Mouse (Mus musculus) midbrain, embryonic 12.5 days (tissue): ENCODE results near the gene Rtn4ip1. TPM values are rescaled to one million over a fixed set of nuclear protein-coding genes. Genes with fewer than 3 reads are reported as not detected.

ENCODE experiments used
- ATAC-seq: fragments of 200-750 bp; cut with Nextera tagmentation; 2 replicates; pipeline ENCODE4 v1.8.0; 2017; ENCODE audit warnings: low read depth, moderate TSS enrichment, moderate library complexity; ENCODE audit not compliant: low FRiP score
- H3K27ac ChIP-seq: fragments of 300-500 bp; sonication (generic); replicated peaks from 2 replicates; pipeline ENCODE4 v1.5.1; 2016; ENCODE audit warnings: mild to moderate bottlenecking
- H3K27me3 ChIP-seq: fragments of 300-500 bp; sonication (generic); 2 replicates; pipeline ENCODE4 v1.6.1; 2016; ENCODE audit warnings: mild to moderate bottlenecking
- H3K36me3 ChIP-seq: fragments of 300-500 bp; sonication (generic); 2 replicates; pipeline ENCODE4 v1.6.1; 2016
- H3K4me1 ChIP-seq: fragments of 300-500 bp; sonication (generic); 2 replicates; pipeline ENCODE4 v1.6.1; 2016
- H3K4me2 ChIP-seq: fragments of 300-500 bp; sonication (generic); replicated peaks from 2 replicates; pipeline ENCODE4 v1.6.1; 2016; ENCODE audit warnings: mild to moderate bottlenecking, moderate library complexity
- H3K4me3 ChIP-seq: fragments of 300-500 bp; sonication (generic); 2 replicates; pipeline ENCODE4 v1.5.1; 2016; ENCODE audit warnings: mild to moderate bottlenecking
- H3K9ac ChIP-seq: fragments of 300-500 bp; sonication (generic); replicated peaks from 2 replicates; pipeline ENCODE4 v1.6.1; 2016; ENCODE audit warnings: mild to moderate bottlenecking, moderate library complexity
- H3K9me3 ChIP-seq: fragments of 300-500 bp; sonication (generic); 2 replicates; pipeline ENCODE4 v1.6.1; 2016; ENCODE audit warnings: mild to moderate bottlenecking
- WGBS: fragments of 180-500 bp; shearing (Covaris S2); methylation state at CpG from one replicate; pipeline ENCODE4 v1.1.7; 2016; 5-methylcytosine and 5-hydroxymethylcytosine counted together
- polyA plus RNA-seq: library from polyadenylated mRNA; unstranded; fragments of >200 nt; fragmentation: Nextera tagmentation; extraction: Ambion mirVana; gene quantifications from 2 replicates; pipeline ENCODE4 v1.2.1, GENCODE M21; 2016

Gene Rtn4ip1
- polyA plus RNA-seq, 1 experiment from 2014 or later, result 18.7 TPM

- no peak for ATAC-seq
- 9% methylated on average over 6 of the region's 6 CpGs for WGBS
- H3K9ac ChIP-seq, result no peak overlapping the region
These were observed 91.6 kb downstream of the Rtn4ip1 start for GRCm38 (mm10) chr10:43993198-43993597.

GRCm38 (mm10) chr10:43995858-43996650, 94.4 kb downstream of the Rtn4ip1 start:
- H3K4me1 ChIP-seq, result 0 out of 2 replicates have a peak, but pooled peaks cover 3% of the 10 kb centered on the region
- H3K27ac ChIP-seq, result no peak overlapping the region
- no peaks in the 10 kb centered on the region for H3K36me3 ChIP-seq
- 85% methylated on average over 10 of the region's 10 CpGs for WGBS
- no peak overlapping the region for H3K4me2 ChIP-seq
- no peak for ATAC-seq
- no peaks in the 10 kb centered on the region for H3K9me3 ChIP-seq
- H3K27me3 ChIP-seq, result peaks cover 17% of the 10 kb centered on the region
- H3K9ac ChIP-seq, result no peak overlapping the region
- no peak overlapping the region for H3K4me3 ChIP-seq

More at GRCm38 (mm10) chr10:43993198-43993597, 91.6 kb downstream of the Rtn4ip1 start:
- Histone ChIP-seq H3K27me3 (peaks cover 9% of the 10 kb centered on the region), H3K27ac (no peak overlapping the region), H3K9me3 (no peaks in the 10 kb centered on the region), H3K36me3 (no peaks in the 10 kb centered on the region), H3K4me1 (no peaks in the 10 kb centered on the region), H3K4me3 (no peak overlapping the region), H3K4me2 (no peak overlapping the region)

DNA sequence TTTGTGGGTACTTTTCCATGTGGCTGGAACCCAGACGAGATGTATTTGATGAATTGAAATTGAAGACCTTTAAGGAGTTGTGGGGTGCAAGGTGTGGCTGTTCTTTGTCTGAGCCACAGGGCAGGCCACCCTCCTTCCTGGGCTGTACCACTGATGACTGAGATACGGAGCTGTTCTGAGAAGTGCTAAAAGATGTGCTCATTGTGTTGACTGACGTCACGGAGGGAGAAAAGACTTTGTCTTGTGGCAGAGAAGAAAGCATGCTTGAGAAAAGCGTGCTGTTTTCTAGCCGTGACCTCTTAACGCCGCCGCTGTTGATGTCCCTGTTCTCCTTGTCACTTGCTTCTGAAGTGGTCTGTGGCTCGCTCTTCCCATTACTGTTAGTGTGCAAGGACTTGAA, 95.7 kb downstream of the Rtn4ip1 start:
- H3K4me1 ChIP-seq, result 0 out of 2 replicates have a peak, but pooled peaks cover 4% of the 10 kb centered on the region
- ATAC-seq, result no peak
- 85% methylated on average over 10 of the region's 10 CpGs for WGBS
- H3K9ac ChIP-seq, result no peak overlapping the region
- peaks cover 27% of the 10 kb centered on the region for H3K27me3 ChIP-seq
- no peak overlapping the region for H3K27ac ChIP-seq
- H3K4me2 ChIP-seq, result no peak overlapping the region
- no peak overlapping the region for H3K4me3 ChIP-seq
- H3K9me3 ChIP-seq, result no peaks in the 10 kb centered on the region
- no peaks in the 10 kb centered on the region for H3K36me3 ChIP-seq

GRCm38 (mm10) chr10:43998023-43998422, 96.4 kb downstream of the Rtn4ip1 start:
- H3K4me1 ChIP-seq, result peaks cover 8% of the 10 kb centered on the region; the same call in 1 of the 2 replicates
- H3K27ac ChIP-seq, result no peak overlapping the region
- no peaks in the 10 kb centered on the region for H3K36me3 ChIP-seq
- no peak overlapping the region for H3K9ac ChIP-seq
- no peak overlapping the region for H3K4me3 ChIP-seq
- H3K27me3 ChIP-seq, result peaks cover 35% of the 10 kb centered on the region
- H3K9me3 ChIP-seq, result no peaks in the 10 kb centered on the region
- H3K4me2 ChIP-seq, result no peak overlapping the region
- ATAC-seq, result no peak
- WGBS, result 79% methylated on average over 9 of the region's 9 CpGs

- Histone ChIP-seq H3K9ac (no peak overlapping the region), H3K27ac (no peak overlapping the region), H3K4me3 (no peak overlapping the region), H3K4me2 (no peak overlapping the region), H3K9me3 (no peaks in the 10 kb centered on the region), H3K4me1 (peaks cover 12% of the 10 kb centered on the region), H3K36me3 (no peaks in the 10 kb centered on the region), H3K27me3 (peaks cover 40% of the 10 kb centered on the region)
- no peak for ATAC-seq
- 84% methylated on average over 8 of the region's 8 CpGs for WGBS
These were observed 97.0 kb downstream of the Rtn4ip1 start for GRCm38 (mm10) chr10:43998503-43999082.

- H3K27me3 ChIP-seq, result peaks cover 53% of the 10 kb centered on the region
- H3K9ac ChIP-seq, result no peak overlapping the region
- no peak overlapping the region for H3K27ac ChIP-seq
- no peaks in the 10 kb centered on the region for H3K9me3 ChIP-seq
- 80% methylated on average over 2 of the region's 2 CpGs for WGBS
- peaks cover 18% of the 10 kb centered on the region for H3K4me1 ChIP-seq
- no peak for ATAC-seq
- H3K4me3 ChIP-seq, result no peak overlapping the region
- H3K4me2 ChIP-seq, result no peak overlapping the region
- H3K36me3 ChIP-seq, result no peaks in the 10 kb centered on the region
These were observed 98.7 kb downstream of the Rtn4ip1 start for GRCm38 (mm10) chr10:44000156-44000865.

DNA sequence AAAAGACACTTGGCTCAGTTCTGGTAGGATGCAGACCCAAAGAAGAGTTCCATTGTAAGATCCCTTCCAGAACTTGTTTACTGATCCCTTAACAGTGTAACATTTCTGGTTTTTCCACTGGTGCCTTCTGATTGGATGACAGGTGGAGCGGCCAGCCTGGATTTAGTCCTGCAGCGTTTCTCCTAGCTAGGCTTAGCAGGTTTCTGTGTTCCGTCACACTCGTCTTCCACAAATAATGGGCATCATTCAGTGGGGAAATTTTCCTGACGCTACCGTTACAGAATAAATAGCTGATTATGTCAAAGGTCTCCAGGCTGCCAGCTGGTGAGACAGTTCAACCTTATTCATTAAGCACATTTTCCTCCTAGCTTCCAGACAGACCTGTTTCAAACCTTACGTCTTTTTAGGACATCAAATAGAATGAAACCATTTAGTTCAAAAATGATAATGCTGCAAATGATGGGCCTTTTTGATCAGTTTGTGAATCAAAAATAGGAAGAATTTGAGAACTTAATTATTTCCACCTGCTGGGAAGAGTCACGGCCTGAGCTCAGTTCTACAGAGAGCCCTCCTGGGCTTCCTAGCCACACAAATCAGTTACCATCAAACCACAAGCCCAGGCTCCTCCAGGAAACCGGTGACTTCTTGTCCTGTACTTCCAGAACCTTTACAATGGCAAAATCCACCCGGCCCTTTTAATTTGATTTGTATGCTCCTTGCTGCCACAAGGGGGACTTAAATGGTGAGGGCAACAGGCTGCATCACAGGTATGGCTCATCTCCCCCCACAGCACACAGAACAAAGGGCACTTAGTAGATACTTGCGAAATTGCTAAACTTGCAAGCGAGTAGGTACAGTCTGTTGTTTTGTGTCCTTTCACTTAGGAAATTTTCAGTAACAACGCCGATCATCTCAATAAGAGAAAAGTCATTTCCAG, 100.7 kb downstream of the Rtn4ip1 start:
- Histone ChIP-seq H3K4me2 (peak overlapping the region; percentile 7; the same call in 1 of the 2 replicates), H3K27ac (no peak overlapping the region), H3K4me1 (peaks cover 26% of the 10 kb centered on the region), H3K4me3 (no peak overlapping the region), H3K9me3 (no peaks in the 10 kb centered on the region), H3K27me3 (peaks cover 72% of the 10 kb centered on the region), H3K36me3 (no peaks in the 10 kb centered on the region), H3K9ac (no peak overlapping the region)
- 17% methylated on average over 14 of the region's 14 CpGs for WGBS
- ATAC-seq, result peak; percentile 70

DNA sequence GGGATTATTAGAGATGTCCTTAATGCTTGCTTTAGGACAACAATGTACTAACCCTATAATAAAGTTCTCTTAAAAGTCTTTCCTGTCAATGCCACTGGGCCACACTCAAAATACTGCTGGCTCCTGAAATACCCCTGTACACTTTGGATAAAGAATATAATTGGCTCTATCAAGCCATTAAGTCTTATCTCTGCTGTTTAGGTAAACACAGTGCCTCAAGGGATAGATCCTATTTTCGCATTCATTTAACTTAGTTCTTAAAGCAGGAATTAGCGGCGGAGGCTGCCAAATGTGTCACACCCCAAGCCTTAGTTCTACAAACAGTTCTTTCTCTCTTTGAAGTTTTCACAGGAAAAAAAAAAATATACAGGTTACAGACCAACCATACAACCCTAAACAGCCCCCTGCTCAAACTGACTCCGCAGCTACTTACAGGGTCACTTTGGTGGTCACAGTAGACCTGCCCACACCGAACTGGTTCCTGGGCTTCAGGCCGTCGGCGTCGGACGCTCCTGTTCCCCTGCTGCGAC, 101.5 kb downstream of the Rtn4ip1 start:
- no peaks in the 10 kb centered on the region for H3K9me3 ChIP-seq
- ATAC-seq, result no peak
- peaks cover 26% of the 10 kb centered on the region for H3K4me1 ChIP-seq
- H3K9ac ChIP-seq, result peak overlapping the region; percentile 32; the same call in 1 of the 2 replicates
- peaks cover 76% of the 10 kb centered on the region for H3K27me3 ChIP-seq
- peak overlapping the region; percentile 52 for H3K4me3 ChIP-seq
- no peaks in the 10 kb centered on the region for H3K36me3 ChIP-seq
- H3K27ac ChIP-seq, result no peak overlapping the region
- WGBS, result 3% methylated on average over 11 of the region's 11 CpGs
- peak overlapping the region; percentile 61 for H3K4me2 ChIP-seq

DNA sequence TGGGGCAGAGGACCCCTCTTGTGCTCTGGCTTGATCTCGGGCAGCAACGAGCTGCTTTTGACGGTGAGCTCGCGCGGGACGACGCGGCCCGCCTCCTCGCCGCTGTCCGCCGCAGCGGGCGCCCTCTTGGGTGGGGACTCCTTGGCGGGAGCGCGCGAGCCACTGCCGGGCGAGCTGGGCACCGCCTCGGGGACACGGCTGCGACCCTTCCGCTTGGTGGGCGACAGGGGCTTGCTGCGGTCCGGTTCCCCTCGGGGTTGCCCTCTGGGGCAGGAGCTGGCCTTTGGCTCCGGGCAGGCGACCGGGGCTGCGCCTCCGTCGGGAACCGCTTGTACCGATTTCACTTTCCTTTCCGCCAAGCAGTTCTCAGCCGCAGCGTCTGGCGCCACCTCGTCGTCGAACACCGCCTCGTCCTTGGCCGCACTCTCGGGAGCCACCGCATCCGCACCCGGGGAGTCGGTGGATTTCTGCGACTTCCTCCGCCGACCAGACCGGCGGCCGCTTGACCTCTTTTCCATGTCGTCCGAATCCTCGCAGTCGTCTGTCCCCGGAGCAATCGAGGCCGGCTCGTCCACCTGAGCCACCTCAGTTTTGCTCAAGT, 102.0 kb downstream of the Rtn4ip1 start:
- WGBS, result under 1% methylated on average over 67 of the region's 68 CpGs
- ATAC-seq, result peak; percentile 41; the same call in 1 of the 2 replicates
- Histone ChIP-seq H3K9ac (peak overlapping the region; percentile 32; the same call in 1 of the 2 replicates), H3K9me3 (no peaks in the 10 kb centered on the region), H3K4me1 (peaks cover 26% of the 10 kb centered on the region), H3K27me3 (peaks cover 78% of the 10 kb centered on the region), H3K4me3 (peak overlapping the region; percentile 52), H3K36me3 (no peaks in the 10 kb centered on the region), H3K4me2 (peak overlapping the region; percentile 61), H3K27ac (no peak overlapping the region)

GRCm38 (mm10) chr10:44004221-44004751, 102.7 kb downstream of the Rtn4ip1 start:
- peak; percentile 28; the same call in 1 of the 2 replicates for ATAC-seq
- no peaks in the 10 kb centered on the region for H3K9me3 ChIP-seq
- H3K36me3 ChIP-seq, result no peaks in the 10 kb centered on the region
- H3K27me3 ChIP-seq, result peaks cover 81% of the 10 kb centered on the region
- H3K9ac ChIP-seq, result no peak overlapping the region
- H3K4me2 ChIP-seq, result peak overlapping the region; percentile 61
- 2% methylated on average over 33 of the region's 33 CpGs for WGBS
- peaks cover 26% of the 10 kb centered on the region for H3K4me1 ChIP-seq
- H3K27ac ChIP-seq, result no peak overlapping the region
- H3K4me3 ChIP-seq, result peak overlapping the region; percentile 52
